In the genomic region with DNA sequence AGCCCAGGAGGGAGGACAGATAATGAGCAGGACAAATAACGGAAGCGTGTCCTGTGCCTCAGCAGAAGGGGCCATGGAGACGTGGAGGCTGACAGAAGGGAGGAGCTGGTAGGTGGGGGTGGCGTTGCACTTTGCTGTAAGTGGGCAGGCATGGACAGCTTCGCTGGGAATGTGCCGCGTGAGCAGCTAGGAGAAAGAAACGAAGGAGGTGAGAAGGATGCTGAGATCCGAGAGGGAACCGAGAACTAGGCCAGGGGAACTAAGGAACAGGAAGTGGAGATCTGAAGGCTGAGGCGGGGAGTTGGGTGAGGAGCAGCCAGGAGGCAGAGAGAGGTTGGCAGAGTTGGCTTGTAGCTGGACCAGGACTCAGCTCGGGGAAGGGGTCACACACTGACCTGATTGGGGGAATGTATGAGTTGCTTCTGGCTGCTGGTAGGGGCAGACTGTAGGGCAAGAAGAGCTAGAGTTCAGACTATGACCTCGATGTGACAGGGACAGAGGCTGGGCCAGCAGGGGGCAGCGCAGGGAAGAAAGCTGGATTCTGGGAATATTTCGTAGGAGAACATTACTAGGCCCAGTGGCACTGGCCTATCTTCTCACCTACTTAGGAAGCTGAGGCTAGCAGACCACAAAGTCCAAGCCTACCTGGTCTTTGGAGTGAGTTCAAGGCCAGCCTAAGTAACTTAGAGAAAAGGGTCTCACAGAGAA, we compare ENCODE assay signal across 9 mouse cellular contexts. TPM values are rescaled to one million over a fixed set of nuclear protein-coding genes. Genes with fewer than 3 reads are reported as not detected.
DNase-seq lines count a peak whose midpoint lies in the region.
"Had no signal": no experiment of that assay in that cellular context is flagged by ENCODE, and none has a peak within 500 bp of the region (broad histone marks: within the 10 kb centered on the region; RNA-seq: fewer than 3 reads in every experiment).

No protein-coding gene starts in this region.

- H3K4me1 ChIP-seq in embryonic facial prominence, embryonic 10.5 days, result peaks cover 8% of the 10 kb centered on the region; the same call in 1 of the 2 replicates

- WGBS in embryonic facial prominence, embryonic 10.5 days, result 67% methylated on average over 15 of the region's 15 CpGs

- no peaks in the 10 kb centered on the region for H3K36me3 ChIP-seq in embryonic facial prominence, embryonic 10.5 days (replicated peaks)

- intact Hi-C loops in heart, postnatal 25 days (cut with DNase I), result loop anchor here (1.0 to 2.0 kb wide), 2 partner anchors 67 to 72 kb away; no protein-coding TSS in a partner anchor

- no peak overlapping the region for H3K4me3 ChIP-seq in embryonic facial prominence, embryonic 10.5 days

- DNase-seq in heart, adult 11 months, result peak; percentile 95
- no peak for DNase-seq in heart, postnatal 25 days (ENCODE audit: low spot score)
- peak; percentile 36 to 37 for DNase-seq in thymus, postnatal 36 days
- DNase-seq in thymus, postnatal 10 days (ENCODE audit: low spot score in 2 of 2), result no peak
- DNase-seq in embryonic facial prominence, embryonic 10.5 days (ENCODE audit: low spot score), result peak; percentile 55
- peak; percentile 64 to 81 for DNase-seq in kidney, adult 8-10 months
- DNase-seq in monocyte, adult 2 months (ENCODE audit: low read depth in 1 of 2, low spot score in 2 of 2), result peak; percentile 24 to 47
- no peak for DNase-seq in frontal cortex, postnatal 10 days (ENCODE audit: low spot score in 2 of 2)

- peaks cover 3% of the 10 kb centered on the region; the same call in 1 of the 2 replicates for H3K27me3 ChIP-seq in embryonic facial prominence, embryonic 10.5 days (replicated peaks; ENCODE audit: low read depth, poor library complexity, severe bottlenecking)

- no peak overlapping the region for H3K27ac ChIP-seq in embryonic facial prominence, embryonic 10.5 days (replicated peaks)

- H3K9me3 ChIP-seq in embryonic facial prominence, embryonic 10.5 days, result no peaks in the 10 kb centered on the region

RNA-seq across cellular contexts. Expression of a gene that starts 9.9 kb away (rescaled TPM):
- total RNA-seq in heart, postnatal 25 days (2021), result 1 to 10 TPM; 2.1 to 3.4 TPM
- 4.0 and 4.3 TPM in 2 replicates for polyA plus RNA-seq in embryonic facial prominence, embryonic 10.5 days (2016; fragmentation: Nextera tagmentation; extraction: Ambion mirVana)

RNA-seq across cellular contexts. Expression of a gene that starts 21.6 kb away (rescaled TPM):
- total RNA-seq in heart, postnatal 25 days (2021), result 10 to 100 TPM; 21.2 to 21.8 TPM
- 1.2 and 1.3 TPM in 2 replicates for polyA plus RNA-seq in embryonic facial prominence, embryonic 10.5 days (2016; fragmentation: Nextera tagmentation; extraction: Ambion mirVana)

RNA-seq across cellular contexts. Expression of a gene that starts 28.7 kb away (rescaled TPM):
- 1 to 10 TPM; 3.1 to 3.8 TPM for total RNA-seq in heart, postnatal 25 days (2021)
- 7.5 and 8.8 TPM in 2 replicates for polyA plus RNA-seq in embryonic facial prominence, embryonic 10.5 days (2016; fragmentation: Nextera tagmentation; extraction: Ambion mirVana)
- total RNA-seq: hematopoietic stem cell, adult 5-6 weeks had no signal

RNA-seq across cellular contexts. Expression of a gene that starts 46.1 kb away (rescaled TPM):
- 1 to 10 TPM; 2.6 to 4.8 TPM for total RNA-seq in heart, postnatal 25 days (2021)
- 2.5 and 2.8 TPM in 2 replicates for polyA plus RNA-seq in embryonic facial prominence, embryonic 10.5 days (2016; fragmentation: Nextera tagmentation; extraction: Ambion mirVana)
- total RNA-seq: hematopoietic stem cell, adult 5-6 weeks had no signal

RNA-seq across cellular contexts. Expression of a gene that starts 48.2 kb away (rescaled TPM):
- 100 to 1,000 TPM; 861 to 862 TPM for total RNA-seq in heart, postnatal 25 days (2021)
- 9.8 and 12.2 TPM in 2 replicates for polyA plus RNA-seq in embryonic facial prominence, embryonic 10.5 days (2016; fragmentation: Nextera tagmentation; extraction: Ambion mirVana)

Comparison
In these comparisons a context has a peak if more than half of its experiments do, and no peak if none do; other contexts are left out.
1. DNase-seq: peak in heart, adult 11 months (single experiment), thymus, postnatal 36 days (2 of 2), embryonic facial prominence, embryonic 10.5 days (single experiment), kidney, adult 8-10 months (2 of 2) and monocyte, adult 2 months (2 of 2); none in heart, postnatal 25 days (single experiment), thymus, postnatal 10 days (0 of 2) and frontal cortex, postnatal 10 days (0 of 2).